Mouse (Mus musculus): Measurements from ENCODE around the gene BC004004.

Gene BC004004

DNA sequence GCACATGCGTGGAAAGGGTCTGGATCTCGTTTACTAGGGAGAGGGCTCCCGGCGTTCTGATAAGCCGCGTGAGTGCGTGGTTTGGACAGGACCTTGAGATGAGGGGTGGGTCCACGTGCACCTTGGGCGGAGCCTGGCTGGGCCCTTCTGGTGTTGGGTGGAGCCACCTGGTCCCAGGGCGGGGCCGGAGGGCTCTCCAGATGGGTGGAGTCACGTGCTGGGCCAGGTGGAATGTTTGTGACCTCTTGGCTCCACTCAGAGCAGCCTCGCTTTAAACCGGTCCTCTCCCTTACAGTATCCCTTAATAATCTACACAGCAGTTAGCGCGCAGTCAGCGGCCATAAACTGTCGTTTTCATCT is 54.0 kb downstream of the BC004004 start:
- DNase-seq (ENCODE audit: inconsistent ontology term): no peak

DNA sequence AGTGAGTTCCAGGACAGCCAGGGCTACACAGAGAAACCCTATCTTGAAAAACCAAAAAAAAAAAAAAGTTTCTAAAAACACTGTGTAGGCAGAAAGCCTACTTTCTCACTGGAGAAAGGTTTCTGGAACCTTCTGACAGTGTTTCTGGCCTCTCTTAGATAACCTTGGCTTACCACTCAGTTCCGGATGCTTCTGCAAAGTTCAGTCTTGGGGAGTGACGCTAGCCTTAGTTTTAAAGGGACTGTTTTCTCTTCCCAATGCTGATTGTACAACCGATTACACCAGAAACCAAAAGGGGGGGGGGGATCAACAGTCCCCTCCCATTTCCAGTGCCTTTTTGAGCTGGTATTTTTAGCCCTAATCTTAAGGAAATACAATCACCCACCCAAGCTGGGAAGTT is 55.0 kb downstream of the BC004004 start:
- no peak for DNase-seq (ENCODE audit: inconsistent ontology term)

GRCm38 (mm10) chr17:29325831-29326230 is 57.2 kb downstream of the BC004004 start:
- DNase-seq (ENCODE audit: inconsistent ontology term): no peak

- no peak for DNase-seq (ENCODE audit: inconsistent ontology term)
Observed at GRCm38 (mm10) chr17:29326531-29327529, 58.2 kb downstream of the BC004004 start.

DNA sequence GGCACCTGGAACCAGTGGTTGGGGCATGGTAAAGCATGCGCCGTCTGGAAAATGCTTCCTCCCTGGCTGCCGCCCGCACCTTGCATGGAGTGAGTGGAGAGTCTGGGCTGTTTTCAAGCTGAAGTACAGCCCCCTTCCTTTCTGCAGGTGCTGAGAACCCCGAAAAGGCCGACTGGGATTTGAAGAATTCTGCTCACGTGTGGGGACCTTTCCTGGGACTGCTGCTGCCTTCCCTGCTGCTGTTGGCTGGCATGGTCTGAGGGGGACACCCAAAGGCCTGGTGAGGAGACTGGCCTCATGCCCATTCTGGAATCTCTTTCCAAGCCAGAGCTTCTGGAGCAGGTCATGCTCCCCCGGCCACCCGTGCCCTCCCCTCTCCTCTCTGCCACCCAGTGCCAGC is 59.1 kb downstream of the BC004004 start:
- DNase-seq (ENCODE audit: inconsistent ontology term): no peak

- DNase-seq (ENCODE audit: inconsistent ontology term): no peak
Observed at GRCm38 (mm10) chr17:29330221-29330620, 61.6 kb downstream of the BC004004 start.

DNA sequence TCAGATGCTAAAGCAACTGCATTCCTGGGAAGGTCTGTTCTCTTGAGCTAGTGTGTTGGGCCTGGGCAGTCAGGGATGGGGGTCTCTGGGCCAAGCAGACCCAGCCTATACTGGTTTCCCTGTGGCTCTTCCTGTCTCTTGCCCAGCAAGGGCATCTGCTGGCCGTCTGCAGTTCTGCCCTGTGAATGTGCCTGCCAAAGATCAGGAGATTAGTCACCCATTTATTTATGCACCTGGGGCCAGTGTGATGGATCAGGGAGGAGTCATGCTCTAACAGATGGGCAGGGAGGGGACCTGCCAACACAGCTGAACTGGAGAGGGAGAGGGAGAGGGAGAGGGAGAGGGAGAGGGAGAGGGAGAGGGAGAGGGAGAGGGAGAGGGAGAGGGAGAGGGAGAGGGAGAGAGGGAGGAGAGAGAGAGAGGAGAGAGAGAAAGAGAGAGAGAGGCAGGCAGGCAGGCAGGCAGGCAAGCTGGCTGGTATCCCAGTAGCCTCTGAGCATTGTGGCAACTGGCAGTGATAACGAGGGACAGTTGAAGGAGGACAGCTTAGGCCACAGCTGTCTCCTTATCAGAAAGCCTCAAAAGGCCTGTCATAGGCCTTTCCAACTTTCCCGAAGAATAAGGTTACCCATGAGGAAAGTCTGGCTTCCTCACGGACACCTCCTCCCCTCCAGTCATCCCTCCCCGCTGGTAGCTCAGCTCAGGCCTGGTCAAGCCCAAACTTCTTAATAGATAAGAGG is 62.3 kb downstream of the BC004004 start:
- peak; percentile 89 for DNase-seq (ENCODE audit: inconsistent ontology term)

- DNase-seq (ENCODE audit: inconsistent ontology term): no peak
Observed at GRCm38 (mm10) chr17:29332186-29332685, 63.6 kb downstream of the BC004004 start.

GRCm38 (mm10) chr17:29336266-29336990 is 67.8 kb downstream of the BC004004 start:
- DNase-seq (ENCODE audit: inconsistent ontology term): no peak

- DNase-seq (ENCODE audit: inconsistent ontology term): peak; percentile 81
Observed at GRCm38 (mm10) chr17:29337979-29338823, 69.6 kb downstream of the BC004004 start.

DNA sequence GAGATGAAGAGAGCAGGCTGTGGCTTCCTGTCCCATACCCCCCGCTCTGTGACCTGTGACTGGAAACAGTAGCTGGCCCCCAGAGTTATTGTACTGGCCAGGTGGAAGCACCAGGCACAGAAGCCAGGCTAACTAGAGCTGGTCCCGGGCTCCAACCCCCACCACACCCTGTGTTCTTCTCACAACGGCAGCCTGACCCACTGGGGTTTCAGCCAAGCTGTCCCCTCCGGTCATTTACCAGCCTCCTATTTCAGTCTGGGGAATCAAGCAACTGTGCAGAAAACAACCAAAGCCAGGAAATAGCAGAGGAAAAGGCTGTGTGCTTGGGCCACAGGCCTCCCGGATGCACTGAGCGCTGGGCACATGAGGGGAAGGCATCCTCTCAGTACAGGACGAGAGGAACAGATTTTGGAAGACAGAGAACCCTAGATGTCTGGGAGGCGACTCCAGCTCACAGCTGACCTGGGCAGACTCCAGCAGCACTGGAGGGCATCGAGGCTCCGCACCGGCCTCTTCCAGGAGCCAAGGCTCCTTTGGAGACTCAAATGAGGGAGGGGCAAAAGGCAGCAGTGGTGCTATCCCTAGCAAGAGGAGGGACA is 70.7 kb downstream of the BC004004 start:
- DNase-seq (ENCODE audit: inconsistent ontology term): peak; percentile 73

GRCm38 (mm10) chr17:29340406-29341261 is 72.0 kb downstream of the BC004004 start:
- DNase-seq (ENCODE audit: inconsistent ontology term): no peak

- DNase-seq (ENCODE audit: inconsistent ontology term): peak; percentile 23
Observed at GRCm38 (mm10) chr17:29341591-29342003, 73.0 kb downstream of the BC004004 start.

GRCm38 (mm10) chr17:29342010-29342910 is 73.7 kb downstream of the BC004004 start:
- peak; percentile 66 for DNase-seq (ENCODE audit: inconsistent ontology term)

GRCm38 (mm10) chr17:29343241-29343640 is 74.7 kb downstream of the BC004004 start:
- DNase-seq (ENCODE audit: inconsistent ontology term): no peak

DNA sequence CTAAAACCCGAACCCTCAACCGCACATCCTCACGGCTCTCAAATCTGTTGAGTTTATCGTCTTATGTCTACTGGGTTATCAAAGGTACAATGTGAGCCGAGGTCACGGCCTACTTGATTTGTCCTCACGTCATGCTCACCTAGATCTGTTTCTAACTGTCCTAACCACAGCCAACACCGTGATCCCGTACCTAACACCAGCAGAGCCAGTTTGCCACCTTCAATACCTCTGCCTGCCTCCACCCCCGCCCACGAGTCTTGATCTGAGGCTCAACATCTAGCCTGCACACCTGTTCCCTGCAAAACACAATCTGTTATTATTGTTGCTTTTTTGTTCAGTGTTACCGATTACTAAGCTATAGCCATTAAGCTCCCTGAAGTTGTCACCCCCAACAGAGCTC is 76.7 kb downstream of the BC004004 start:
- DNase-seq (ENCODE audit: inconsistent ontology term): no peak

GRCm38 (mm10) chr17:29346496-29347125 is 78.0 kb downstream of the BC004004 start:
- DNase-seq (ENCODE audit: inconsistent ontology term): peak; percentile 68

GRCm38 (mm10) chr17:29347126-29347644 is 78.6 kb downstream of the BC004004 start:
- DNase-seq (ENCODE audit: inconsistent ontology term): peak; percentile 30

Measured in Muller cell, postnatal 12 days (primary cell).